Mouse (Mus musculus) C2C12 (cell line): ENCODE measurements at regions not wholly inside any gene's neighbourhood (a gene's known extent, or its start where the extent isn't known, plus 50 kb on each side); places are given as distances from the start of the nearest gene placed in this dataset.

Source experiments
- CTCF ChIP-seq: IDR thresholded peaks from one replicate; pipeline ENCODE4 v1.5.1; 2011; ENCODE audit not compliant: control insufficient read depth, insufficient read depth, insufficient read length
- USF1 ChIP-seq: IDR thresholded peaks from one replicate; pipeline ENCODE4 v1.6.1; 2011; ENCODE audit warnings: low read depth, mild to moderate bottlenecking, control low read depth, moderate library complexity

GRCm38 (mm10) chr6:12171189-12171588 lies 263.6 kb downstream of the Phf14 start:
- TF ChIP-seq USF1 (no peak), CTCF (no peak)
